Mouse (Mus musculus) Patski (cell line): ENCODE measurements around the gene Aqp5. TPM values are rescaled to one million over a fixed set of nuclear protein-coding genes. Genes with fewer than 3 reads are reported as not detected.
A peak's percentile ranks its signal among the peaks of the same experiment; 100 is the strongest.

Source experiments
- ATAC-seq: fragments of 100-300 bp; one replicate; pipeline ENCODE4 v1.8.0; 2021
- CTCF ChIA-PET: fragments of 350-600 bp; sonication (Branson Sonifier 250); formaldehyde crosslinking; loops from one replicate; lab custom pipeline; 2022; ENCODE audit warnings: inconsistent platforms; lab: Charles Lee
- POLR2A ChIA-PET: fragments of 350-600 bp; sonication (Branson Sonifier 250); formaldehyde crosslinking; loops from one replicate; lab custom pipeline; 2022; ENCODE audit warnings: antibody characterized with exemption, inconsistent platforms; lab: Charles Lee
- DNase-seq: peaks from one replicate; pipeline ENCODE4 v3.0.0-alpha.2; 2011; ENCODE audit warnings: low read depth, low spot score
- H3K27me3 ChIP-seq: fragments of 371-371 bp; one replicate; pipeline ENCODE4 v1.5.1; 2021
- CTCF ChIP-seq: fragments of 100-300 bp; IDR thresholded peaks from one replicate; pipeline ENCODE4 v1.5.1; 2021
- in situ Hi-C: fragments of 300-500 bp; cut with MboI; formaldehyde crosslinking; loops from 3 replicates; pipeline ENCODE4 v1.11.1; 2018; ENCODE audit warnings: low pct_unique_long_range_greater_than_20kb, mixed read lengths
- polyA plus RNA-seq: library from polyadenylated mRNA; unstranded; gene quantifications from one replicate; pipeline ENCODE4 v1.2.3, GENCODE M21; 2021

The Aqp5 gene
- polyA plus RNA-seq, 1 experiment from 2014 or later = 6.8 TPM

- ATAC-seq (no peak), DNase-seq (no peak)
- in situ Hi-C loops = loop anchor here (5.0 to 10.0 kb wide), 4 partner anchors 72 to 310 kb away; no protein-coding TSS in a partner anchor
- ChIA-PET POLR2A (interaction anchor here (0.6 to 1.4 kb wide), 6 partner anchors 49 to 280 kb away, joined by 3 to 5 read pairs (median 3); no protein-coding TSS in a partner anchor), CTCF (interaction anchor here (1.0 to 5.8 kb wide), 7 partner anchors 38 to 96 kb away, joined by 3 to 50 read pairs (median 7); no protein-coding TSS in a partner anchor)
- H3K27me3 ChIP-seq = no peaks in the 10 kb centered on the region
- no peak for TF ChIP-seq CTCF
These were observed 4.4 kb downstream of the Aqp5 start for GRCm38 (mm10) chr15:99594951-99595350.

GRCm38 (mm10) chr15:99596056-99596687 is 5.6 kb downstream of the Aqp5 start:
- in situ Hi-C loops = loop anchor here (5.0 to 10.0 kb wide), 3 partner anchors 71 to 309 kb away; no protein-coding TSS in a partner anchor
- TF ChIP-seq CTCF = no peak
- POLR2A ChIA-PET = interaction anchor here (0.6 to 1.7 kb wide), 3 partner anchors 11 to 176 kb away, joined by 4 read pairs; no protein-coding TSS in a partner anchor
- CTCF ChIA-PET = interaction anchor here (0.7 to 5.8 kb wide), 26 partner anchors 8 to 182 kb away, joined by 3 to 66 read pairs (median 6); partner anchors contain the start of genes Asic1 and Racgap1
- ATAC-seq = peak; percentile 49
- peak; percentile 57 for DNase-seq
- H3K27me3 ChIP-seq = no peaks in the 10 kb centered on the region

- no peak for TF ChIP-seq CTCF
- ATAC-seq = no peak
- H3K27me3 ChIP-seq = no peaks in the 10 kb centered on the region
- no peak for DNase-seq
- ChIA-PET CTCF (interaction anchor here (0.7 to 5.8 kb wide), 18 partner anchors 10 to 182 kb away, joined by 3 to 66 read pairs (median 6); partner anchors contain the start of genes Asic1 and Racgap1), POLR2A (interaction anchor here (1.1 to 1.7 kb wide), 2 partner anchors 12 to 175 kb away, joined by 4 read pairs; no protein-coding TSS in a partner anchor)
- in situ Hi-C loops = loop anchor here (5.0 to 10.0 kb wide), 3 partner anchors 70 to 308 kb away; no protein-coding TSS in a partner anchor
These were observed 6.3 kb downstream of the Aqp5 start for GRCm38 (mm10) chr15:99596841-99597240.

- H3K27me3 ChIP-seq = no peaks in the 10 kb centered on the region
- no peak for TF ChIP-seq CTCF
- in situ Hi-C loops = loop anchor here (5.0 to 10.0 kb wide), 3 partner anchors 70 to 307 kb away; no protein-coding TSS in a partner anchor
- ChIA-PET POLR2A (interaction anchor here (1.1 kb wide), 1 partner anchor 67 kb away, joined by 4 read pairs; no protein-coding TSS in a partner anchor), CTCF (interaction anchor here (0.7 to 5.8 kb wide), 3 partner anchors 70 to 99 kb away, joined by 3 to 66 read pairs (median 50); partner anchors contain the start of gene Asic1)
- no peak for DNase-seq
- ATAC-seq = no peak
These were observed 7.0 kb downstream of the Aqp5 start for GRCm38 (mm10) chr15:99597596-99597995.

GRCm38 (mm10) chr15:99599245-99600070 is 8.9 kb downstream of the Aqp5 start:
- ChIA-PET POLR2A (interaction anchor here (0.9 kb wide), 1 partner anchor 103 kb away, joined by 3 read pairs; no protein-coding TSS in a partner anchor), CTCF (no interaction called here)
- H3K27me3 ChIP-seq = no peaks in the 10 kb centered on the region
- DNase-seq (no peak), ATAC-seq (no peak)
- no peak for TF ChIP-seq CTCF
- in situ Hi-C loops = loop anchor here (5.0 to 10.0 kb wide), 3 partner anchors 68 to 305 kb away; no protein-coding TSS in a partner anchor

- POLR2A ChIA-PET = no interaction called here
- in situ Hi-C loops = no loop called here
- CTCF ChIA-PET = interaction anchor here (0.8 to 1.3 kb wide), 3 partner anchors 66 to 90 kb away, joined by 3 to 4 read pairs (median 3); no protein-coding TSS in a partner anchor
- no peak for ATAC-seq
- no peak for TF ChIP-seq CTCF
- no peak for DNase-seq
- H3K27me3 ChIP-seq = no peaks in the 10 kb centered on the region
These were observed 10.6 kb downstream of the Aqp5 start, which contains the start of gene Aqp6 for GRCm38 (mm10) chr15:99600986-99601822. Gene Aqp6 (plus strand): TSS chr15:99601400.

- ChIA-PET CTCF (no interaction called here), POLR2A (no interaction called here)
- H3K27me3 ChIP-seq = no peaks in the 10 kb centered on the region
- no peak for TF ChIP-seq CTCF
- in situ Hi-C loops = no loop called here
- ATAC-seq (no peak), DNase-seq (no peak)
These were observed 11.2 kb downstream of the Aqp5 start for GRCm38 (mm10) chr15:99601823-99602120.

GRCm38 (mm10) chr15:99602206-99602820 is 11.7 kb downstream of the Aqp5 start:
- TF ChIP-seq CTCF = no peak
- in situ Hi-C loops = no loop called here
- no peak for ATAC-seq
- H3K27me3 ChIP-seq = no peaks in the 10 kb centered on the region
- CTCF ChIA-PET = interaction anchor here (1.2 kb wide), 1 partner anchor 66 kb away, joined by 4 read pairs; no protein-coding TSS in a partner anchor
- DNase-seq = no peak
- POLR2A ChIA-PET = no interaction called here

- ChIA-PET POLR2A (no interaction called here), CTCF (interaction anchor here (1.2 kb wide), 1 partner anchor 65 kb away, joined by 4 read pairs; no protein-coding TSS in a partner anchor)
- in situ Hi-C loops = no loop called here
- DNase-seq = no peak
- no peak for TF ChIP-seq CTCF
- no peaks in the 10 kb centered on the region for H3K27me3 ChIP-seq
- ATAC-seq = no peak
These were observed 12.6 kb downstream of the Aqp5 start for GRCm38 (mm10) chr15:99603216-99603615.
